Mouse (Mus musculus) neural tube, embryonic 15.5 days (tissue): Measurements from ENCODE around the gene Zfp790. TPM values are rescaled to one million over a fixed set of nuclear protein-coding genes. Genes with fewer than 3 reads are reported as not detected.

Experiments
- ATAC-seq: fragments of 200-750 bp; cut with Nextera tagmentation; 2 replicates; pipeline ENCODE4 v1.8.0; 2017; ENCODE audit warnings: mild to moderate bottlenecking, moderate TSS enrichment, moderate library complexity; ENCODE audit not compliant: low FRiP score
- H3K27ac ChIP-seq: fragments of 300-500 bp; sonication (generic); replicated peaks from 2 replicates; pipeline ENCODE4 v1.5.1; 2015; ENCODE audit warnings: mild to moderate bottlenecking, inconsistent platforms
- H3K27me3 ChIP-seq: fragments of 300-500 bp; sonication (generic); replicated peaks from 2 replicates; pipeline ENCODE4 v1.6.1; 2015; ENCODE audit warnings: inconsistent platforms
- H3K36me3 ChIP-seq: fragments of 300-500 bp; sonication (generic); 2 replicates; pipeline ENCODE4 v1.6.1; 2015; ENCODE audit warnings: inconsistent platforms
- H3K4me1 ChIP-seq: fragments of 300-500 bp; sonication (generic); 2 replicates; pipeline ENCODE4 v1.6.1; 2015; ENCODE audit warnings: inconsistent platforms
- H3K4me2 ChIP-seq: fragments of 300-500 bp; sonication (generic); 2 replicates; pipeline ENCODE4 v1.6.1; 2015; ENCODE audit warnings: inconsistent platforms, mild to moderate bottlenecking, moderate library complexity
- H3K4me3 ChIP-seq: fragments of 300-500 bp; sonication (generic); replicated peaks from 2 replicates; pipeline ENCODE4 v1.5.1; 2015; ENCODE audit warnings: mild to moderate bottlenecking, inconsistent platforms
- H3K9ac ChIP-seq: fragments of 300-500 bp; sonication (generic); replicated peaks from 2 replicates; pipeline ENCODE4 v1.6.1; 2015; ENCODE audit warnings: mild to moderate bottlenecking, inconsistent platforms
- H3K9me3 ChIP-seq: fragments of 300-500 bp; sonication (generic); replicated peaks from 2 replicates; pipeline ENCODE4 v1.6.1; 2016; ENCODE audit warnings: inconsistent platforms
- WGBS: fragments of 180-500 bp; shearing (Covaris S2); methylation state at CpG from one replicate; pipeline ENCODE4 v1.1.7; 2015; ENCODE audit warnings: mixed read lengths; 5-methylcytosine and 5-hydroxymethylcytosine counted together
- polyA plus RNA-seq: library from polyadenylated mRNA; unstranded; fragments of >200 nt; fragmentation: Nextera tagmentation; extraction: Ambion mirVana; gene quantifications from 2 replicates; pipeline ENCODE4 v1.2.1, GENCODE M21; 2015

The Zfp790 gene
- polyA plus RNA-seq, result 20.6 and 23.4 TPM in 2 replicates

- ATAC-seq, result peak; percentile 94
- Histone ChIP-seq H3K4me1 (peaks cover 49% of the 10 kb centered on the region), H3K36me3 (peaks cover 9% of the 10 kb centered on the region), H3K27me3 (no peaks in the 10 kb centered on the region), H3K4me2 (peak within 1 kb of the TSS; percentile 84), H3K27ac (peak within 1 kb of the TSS; percentile 92), H3K4me3 (peak within 1 kb of the TSS; percentile 77), H3K9me3 (no peaks in the 10 kb centered on the region), H3K9ac (peak within 1 kb of the TSS; percentile 75)
- under 1% methylated on average over 26 of the region's 26 CpGs for WGBS
These were observed at the start of gene Zfp790 for GRCm38 (mm10) chr7:29815910-29816429. Gene Zfp790, plus strand, starts transcription at chr7:29816114.

- Histone ChIP-seq H3K4me1 (peaks cover 33% of the 10 kb centered on the region), H3K36me3 (peaks cover 6% of the 10 kb centered on the region; the same call in 1 of the 2 replicates), H3K4me3 (peak overlapping the region; percentile 78), H3K4me2 (peak overlapping the region; percentile 80), H3K27ac (peak overlapping the region; percentile 86), H3K9ac (peak overlapping the region; percentile 45), H3K27me3 (no peaks in the 10 kb centered on the region), H3K9me3 (no peaks in the 10 kb centered on the region)
- ATAC-seq, result peak; percentile 67
- WGBS, result under 1% methylated on average over 15 of the region's 15 CpGs
These were observed 48.7 kb upstream of the Zfp790 start for GRCm38 (mm10) chr7:29767058-29767686.

GRCm38 (mm10) chr7:29768090-29768900, 47.6 kb upstream of the Zfp790 start, which contains the start of gene Zfp84:
Gene Zfp84, plus strand, starts transcription at chr7:29768552.
- Histone ChIP-seq H3K9me3 (no peaks in the 10 kb centered on the region), H3K9ac (peak within 1 kb of the TSS; percentile 69), H3K4me3 (peak within 1 kb of the TSS; percentile 78), H3K4me2 (peak within 1 kb of the TSS; percentile 80), H3K27ac (peak within 1 kb of the TSS; percentile 86), H3K27me3 (no peaks in the 10 kb centered on the region), H3K36me3 (peaks cover 12% of the 10 kb centered on the region), H3K4me1 (peaks cover 33% of the 10 kb centered on the region)
- peak; percentile 93 for ATAC-seq
- under 1% methylated on average over 32 of the region's 32 CpGs for WGBS

- Histone ChIP-seq H3K4me2 (peak overlapping the region; percentile 80), H3K9ac (peak overlapping the region; percentile 69), H3K4me1 (peaks cover 33% of the 10 kb centered on the region), H3K27ac (peak overlapping the region; percentile 86), H3K9me3 (no peaks in the 10 kb centered on the region), H3K4me3 (peak overlapping the region; percentile 78), H3K36me3 (peaks cover 19% of the 10 kb centered on the region), H3K27me3 (no peaks in the 10 kb centered on the region)
- ATAC-seq, result no peak
- 7% methylated on average over 10 of the region's 10 CpGs for WGBS
These were observed 46.9 kb upstream of the Zfp790 start for GRCm38 (mm10) chr7:29768980-29769379.

- Histone ChIP-seq H3K9me3 (no peaks in the 10 kb centered on the region), H3K4me2 (no peak overlapping the region), H3K9ac (no peak overlapping the region), H3K36me3 (peaks cover 62% of the 10 kb centered on the region), H3K27ac (no peak overlapping the region), H3K4me1 (peaks cover 17% of the 10 kb centered on the region), H3K27me3 (no peaks in the 10 kb centered on the region), H3K4me3 (no peak overlapping the region)
- WGBS, result 92% methylated on average over 7 of the region's 7 CpGs
- no peak for ATAC-seq
These were observed 42.4 kb upstream of the Zfp790 start for GRCm38 (mm10) chr7:29773503-29773902.

GRCm38 (mm10) chr7:29774371-29774770, 41.5 kb upstream of the Zfp790 start:
- Histone ChIP-seq H3K9me3 (no peaks in the 10 kb centered on the region), H3K4me1 (peaks cover 12% of the 10 kb centered on the region), H3K4me2 (no peak overlapping the region), H3K9ac (no peak overlapping the region), H3K36me3 (peaks cover 68% of the 10 kb centered on the region), H3K4me3 (no peak overlapping the region), H3K27ac (no peak overlapping the region), H3K27me3 (no peaks in the 10 kb centered on the region)
- WGBS, result 85% methylated on average over 3 of the region's 3 CpGs
- no peak for ATAC-seq

- H3K27ac ChIP-seq, result no peak overlapping the region
- WGBS, result 97% methylated on average over 19 of the region's 19 CpGs
- no peaks in the 10 kb centered on the region for H3K27me3 ChIP-seq
- ATAC-seq, result no peak
- no peaks in the 10 kb centered on the region for H3K9me3 ChIP-seq
- peaks cover 71% of the 10 kb centered on the region for H3K36me3 ChIP-seq
- no peak overlapping the region for H3K4me3 ChIP-seq
- no peak overlapping the region for H3K9ac ChIP-seq
- no peaks in the 10 kb centered on the region for H3K4me1 ChIP-seq
- H3K4me2 ChIP-seq, result no peak overlapping the region
These were observed 39.3 kb upstream of the Zfp790 start for GRCm38 (mm10) chr7:29776568-29776967.

- H3K9ac ChIP-seq, result no peak overlapping the region
- WGBS, result 96% methylated on average over 10 of the region's 10 CpGs
- H3K27me3 ChIP-seq, result no peaks in the 10 kb centered on the region
- no peaks in the 10 kb centered on the region for H3K4me1 ChIP-seq
- no peaks in the 10 kb centered on the region for H3K9me3 ChIP-seq
- H3K36me3 ChIP-seq, result peaks cover 63% of the 10 kb centered on the region
- H3K4me3 ChIP-seq, result no peak overlapping the region
- no peak overlapping the region for H3K27ac ChIP-seq
- no peak for ATAC-seq
- H3K4me2 ChIP-seq, result no peak overlapping the region
These were observed 38.5 kb upstream of the Zfp790 start for GRCm38 (mm10) chr7:29777372-29777771.

GRCm38 (mm10) chr7:29783871-29784551, 31.9 kb upstream of the Zfp790 start, which contains the start of gene Zfp30:
Gene Zfp30, plus strand, starts transcription at chr7:29783998.
- peak within 1 kb of the TSS; percentile 89 for H3K9ac ChIP-seq
- peaks cover 20% of the 10 kb centered on the region for H3K36me3 ChIP-seq
- H3K4me2 ChIP-seq, result peak within 1 kb of the TSS; percentile 77
- H3K9me3 ChIP-seq, result no peaks in the 10 kb centered on the region
- under 1% methylated on average over 45 of the region's 45 CpGs for WGBS
- H3K27ac ChIP-seq, result peak within 1 kb of the TSS; percentile 94
- ATAC-seq, result peak; percentile 98
- peaks cover 29% of the 10 kb centered on the region for H3K4me1 ChIP-seq
- peak within 1 kb of the TSS; percentile 92 for H3K4me3 ChIP-seq
- no peaks in the 10 kb centered on the region for H3K27me3 ChIP-seq

GRCm38 (mm10) chr7:29785023-29785422, 30.9 kb upstream of the Zfp790 start:
- Histone ChIP-seq H3K36me3 (peaks cover 26% of the 10 kb centered on the region), H3K9me3 (no peaks in the 10 kb centered on the region), H3K27ac (0 out of 2 replicates have a peak overlapping the region, but pooled peaks have one; percentile 23), H3K4me3 (peak overlapping the region; percentile 92), H3K9ac (peak overlapping the region; percentile 46), H3K4me1 (peaks cover 29% of the 10 kb centered on the region), H3K27me3 (no peaks in the 10 kb centered on the region), H3K4me2 (peak overlapping the region; percentile 77)
- ATAC-seq, result no peak
- 43% methylated on average over 8 of the region's 8 CpGs for WGBS

- Histone ChIP-seq H3K4me2 (peak overlapping the region; percentile 77), H3K27me3 (no peaks in the 10 kb centered on the region), H3K36me3 (peaks cover 35% of the 10 kb centered on the region), H3K9me3 (no peaks in the 10 kb centered on the region), H3K4me3 (peak overlapping the region; percentile 92), H3K9ac (no peak overlapping the region; the same call in 1 of the 2 replicates), H3K4me1 (peaks cover 29% of the 10 kb centered on the region), H3K27ac (no peak overlapping the region)
- no peak for ATAC-seq
- 73% methylated on average over 5 of the region's 5 CpGs for WGBS
These were observed 30.0 kb upstream of the Zfp790 start for GRCm38 (mm10) chr7:29785888-29786287.
